Mouse (Mus musculus): ENCODE results near the gene Uso1. TPM values are rescaled to one million over a fixed set of nuclear protein-coding genes. Genes with fewer than 3 reads are reported as not detected.

The Uso1 gene
- polyA plus RNA-seq (2012; rRNA removed), result 29.4 and 36.8 TPM in 2 replicates

DNA sequence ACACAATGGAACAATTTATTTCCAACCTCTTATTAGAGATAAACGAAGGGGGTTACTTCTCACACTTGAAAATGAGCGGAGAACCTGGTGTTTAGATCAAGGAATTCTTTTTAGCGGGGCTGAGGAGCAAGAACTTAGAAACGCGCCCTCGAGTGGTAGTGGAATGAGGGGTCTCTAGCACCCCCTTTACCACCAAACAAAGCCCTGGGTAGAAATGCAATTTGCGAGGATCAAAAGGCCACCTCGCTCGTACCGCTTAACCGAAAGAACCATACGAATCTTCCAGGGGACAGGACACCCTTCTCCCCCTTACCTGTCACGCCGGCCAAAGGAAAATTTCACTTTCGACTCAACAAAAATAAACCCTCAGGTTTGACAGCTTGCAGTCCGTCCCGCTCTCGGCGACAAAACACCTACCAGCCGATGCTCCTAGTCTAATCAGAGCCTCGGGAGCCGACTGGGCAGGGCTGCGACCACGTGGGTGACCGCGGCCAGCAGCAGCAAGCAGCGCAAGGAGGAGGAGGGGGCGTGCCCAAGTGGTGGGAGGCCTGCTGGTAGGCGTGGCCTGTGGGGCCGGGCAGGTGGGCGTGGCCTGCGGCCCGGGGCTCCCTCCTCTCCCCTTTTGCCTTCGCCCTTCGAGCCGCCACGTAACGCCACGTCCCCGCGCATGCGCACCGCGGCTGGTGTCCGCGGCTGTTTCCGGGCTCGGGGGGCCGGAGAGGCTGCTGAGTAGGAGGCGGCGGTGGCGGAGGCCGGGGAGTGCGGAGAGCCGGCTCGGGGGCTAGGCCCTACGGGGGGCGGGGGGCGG lies at the start of gene Uso1:
Uso1 (plus strand) TSS at position 700 of the 808 bp plus-strand sequence.

DNA sequence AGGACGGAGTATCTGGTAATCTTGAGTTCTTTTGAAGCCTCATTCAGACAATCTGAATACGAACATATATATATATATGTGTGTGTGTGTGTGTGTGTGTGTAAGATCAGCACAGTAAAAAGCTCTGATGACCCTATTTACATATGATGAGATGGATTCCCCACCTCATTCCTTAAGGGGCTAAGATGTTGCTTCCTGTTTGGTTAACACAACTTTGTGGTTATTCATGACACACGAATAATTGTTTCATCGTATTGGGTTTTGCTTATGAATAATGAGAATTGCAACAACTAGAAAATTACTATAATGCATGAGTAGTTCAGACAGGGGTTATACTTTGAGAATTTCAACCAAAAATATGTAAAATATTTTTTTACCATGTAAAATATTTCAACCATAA lies 77.6 kb downstream of the Uso1 start, which contains the start of gene U90926:
U90926 (minus strand) TSS at position 101 of the 400 bp plus-strand sequence.

Other genes with a start within 250 kb of the Uso1 start
- 20.6 and 22.5 TPM in 2 replicates for gene Rchy1, start 174.9 kb upstream of the Uso1 start, polyA plus RNA-seq (2012; rRNA removed)
- 1.3 and 3.6 TPM in 2 replicates for gene Odaph, start 150.5 kb upstream of the Uso1 start, polyA plus RNA-seq (2012; rRNA removed)
- gene Cdkl2, start 94.1 kb upstream of the Uso1 start, polyA plus RNA-seq (2012; rRNA removed), result 1.5 and 1.7 TPM in 2 replicates
- gene G3bp2, start 54.2 kb upstream of the Uso1 start, polyA plus RNA-seq (2012; rRNA removed), result 12.3 and 14.3 TPM in 2 replicates
- gene U90926, start 77.5 kb downstream of the Uso1 start, polyA plus RNA-seq (2012; rRNA removed), result not detected in 2 replicates
- gene Ppef2, start 118.3 kb downstream of the Uso1 start, polyA plus RNA-seq (2012; rRNA removed), result 2.0 and 2.2 TPM in 2 replicates
- gene Naaa, start 140.2 kb downstream of the Uso1 start, polyA plus RNA-seq (2012; rRNA removed), result 62.5 and 106 TPM in 2 replicates
- 14.7 and 14.9 TPM in 2 replicates for gene Sdad1, start 172.5 kb downstream of the Uso1 start, polyA plus RNA-seq (2012; rRNA removed)
- 2.7 and 3.0 TPM in 2 replicates for gene Cxcl9, start 190.1 kb downstream of the Uso1 start, polyA plus RNA-seq (2012; rRNA removed)
- gene Art3, start 193.9 kb downstream of the Uso1 start, polyA plus RNA-seq (2012; rRNA removed), result 4.9 and 5.2 TPM in 2 replicates
- gene Cxcl10, start 211.0 kb downstream of the Uso1 start, polyA plus RNA-seq (2012; rRNA removed), result 6.1 and 7.6 TPM in 2 replicates

Measured in ovary, adult 2 months (tissue).